Mouse (Mus musculus): ENCODE measurements around the gene Tmem179. TPM values are rescaled to one million over a fixed set of nuclear protein-coding genes. Genes with fewer than 3 reads are reported as not detected.

Gene Tmem179
- polyA plus RNA-seq, 1 experiment = 0.01 TPM

GRCm38 (mm10) chr12:112462423-112462822 lies 54.1 kb downstream of the Tmem179 start:
- Histone ChIP-seq H3K79me2 (ENCODE audit: control insufficient read depth, insufficient read depth) (no peaks in the 10 kb centered on the region), H3K36me3 (ENCODE audit: control insufficient read depth, insufficient read depth) (no peaks in the 10 kb centered on the region), H3K27me3 (ENCODE audit: control insufficient read depth, insufficient read depth, insufficient read length) (peaks cover 61% of the 10 kb centered on the region), H3K4me3 (no peak overlapping the region), H3ac (ENCODE audit: control insufficient read depth, insufficient read length) (no peak overlapping the region), H3K4me2 (ENCODE audit: low read depth) (no peak overlapping the region)
- no peak for TF ChIP-seq USF1 (IDR thresholded peaks at IDR 0.05; ENCODE audit: low read depth)
- TF ChIP-seq POLR2A (IDR thresholded peaks at IDR 0.05; ENCODE audit: insufficient read length, low read depth) = no peak
- no peak for TF ChIP-seq E2F4 (IDR thresholded peaks at IDR 0.05; ENCODE audit: insufficient read depth)
- TF ChIP-seq MAX (IDR thresholded peaks at IDR 0.05; ENCODE audit: low read depth) = no peak
- no peak for TF ChIP-seq TCF3 (IDR thresholded peaks at IDR 0.05; ENCODE audit: insufficient read length, low read depth)
- TF ChIP-seq CEBPB (IDR thresholded peaks at IDR 0.05; ENCODE audit: insufficient read depth, poor library complexity, severe bottlenecking) = no peak
- no peak for TF ChIP-seq TCF12 (IDR thresholded peaks at IDR 0.05; ENCODE audit: insufficient read depth, poor library complexity, severe bottlenecking)
- no peak for TF ChIP-seq MYOD1 (IDR thresholded peaks at IDR 0.05; ENCODE audit: control insufficient read depth in 1 of 3, insufficient read length in 2 of 3, low read depth in 2 of 3)
- TF ChIP-seq SRF (IDR thresholded peaks at IDR 0.05; ENCODE audit: control insufficient read depth, insufficient read length, low read depth) = no peak

- peaks cover 55% of the 10 kb centered on the region for H3K27me3 ChIP-seq (ENCODE audit: control insufficient read depth, insufficient read depth, insufficient read length)
- H3K79me2 ChIP-seq (ENCODE audit: control insufficient read depth, insufficient read depth) = no peaks in the 10 kb centered on the region
- no peak overlapping the region for H3K4me3 ChIP-seq
- H3K4me2 ChIP-seq (ENCODE audit: low read depth) = no peak overlapping the region
- no peaks in the 10 kb centered on the region for H3K36me3 ChIP-seq (ENCODE audit: control insufficient read depth, insufficient read depth)
- H3ac ChIP-seq (ENCODE audit: control insufficient read depth, insufficient read length) = no peak overlapping the region
- no peak for TF ChIP-seq REST (IDR thresholded peaks at IDR 0.05; ENCODE audit: insufficient read depth, insufficient read length)
- no peak for TF ChIP-seq TCF12 (IDR thresholded peaks at IDR 0.05; ENCODE audit: insufficient read depth, poor library complexity, severe bottlenecking)
These were observed 58.7 kb downstream of the Tmem179 start for GRCm38 (mm10) chr12:112457839-112458238.

- Histone ChIP-seq H3K27me3 (ENCODE audit: control insufficient read depth, insufficient read depth, insufficient read length) (peaks cover 48% of the 10 kb centered on the region), H3K4me2 (ENCODE audit: low read depth) (no peak overlapping the region), H3K36me3 (ENCODE audit: control insufficient read depth, insufficient read depth) (no peaks in the 10 kb centered on the region), H3K79me2 (ENCODE audit: control insufficient read depth, insufficient read depth) (no peaks in the 10 kb centered on the region), H3K4me3 (no peak overlapping the region), H3ac (ENCODE audit: control insufficient read depth, insufficient read length) (no peak overlapping the region)
- TF ChIP-seq TCF3 (IDR thresholded peaks at IDR 0.05; ENCODE audit: insufficient read length, low read depth) (no peak), E2F4 (IDR thresholded peaks at IDR 0.05; ENCODE audit: insufficient read depth) (no peak), USF1 (IDR thresholded peaks at IDR 0.05; ENCODE audit: low read depth) (no peak), POLR2A (IDR thresholded peaks at IDR 0.05; ENCODE audit: insufficient read length, low read depth) (no peak), CEBPB (IDR thresholded peaks at IDR 0.05; ENCODE audit: insufficient read depth, poor library complexity, severe bottlenecking) (no peak), REST (IDR thresholded peaks at IDR 0.05; ENCODE audit: insufficient read depth, insufficient read length) (no peak), SRF (IDR thresholded peaks at IDR 0.05; ENCODE audit: control insufficient read depth, insufficient read length, low read depth) (no peak), MYOD1 (IDR thresholded peaks at IDR 0.05; ENCODE audit: control insufficient read depth in 1 of 3, insufficient read length in 2 of 3, low read depth in 2 of 3) (no peak), POLR2AphosphoS2 (IDR thresholded peaks at IDR 0.05; ENCODE audit: insufficient read length, low read depth) (no peak), MYOG (IDR thresholded peaks at IDR 0.05; ENCODE audit: control insufficient read depth in 1 of 3, insufficient read depth in 1 of 3, insufficient read length in 2 of 3, low read depth in 2 of 3) (no peak), TCF12 (IDR thresholded peaks at IDR 0.05; ENCODE audit: insufficient read depth, poor library complexity, severe bottlenecking) (no peak), MAX (IDR thresholded peaks at IDR 0.05; ENCODE audit: low read depth) (no peak)
These were observed 60.3 kb downstream of the Tmem179 start for GRCm38 (mm10) chr12:112456144-112456713.

GRCm38 (mm10) chr12:112451826-112452225 lies 64.7 kb downstream of the Tmem179 start:
- no peak overlapping the region for H3K4me2 ChIP-seq (ENCODE audit: low read depth)
- no peak overlapping the region for H3ac ChIP-seq (ENCODE audit: control insufficient read depth, insufficient read length)
- no peak overlapping the region for H3K4me3 ChIP-seq
- no peak for TF ChIP-seq E2F4 (IDR thresholded peaks at IDR 0.05; ENCODE audit: insufficient read depth)
- no peak for TF ChIP-seq MYOG (IDR thresholded peaks at IDR 0.05; ENCODE audit: control insufficient read depth in 1 of 3, insufficient read depth in 1 of 3, insufficient read length in 2 of 3, low read depth in 2 of 3)
- TF ChIP-seq TCF12 (IDR thresholded peaks at IDR 0.05; ENCODE audit: insufficient read depth, poor library complexity, severe bottlenecking) = no peak
- TF ChIP-seq POLR2A (IDR thresholded peaks at IDR 0.05; ENCODE audit: insufficient read length, low read depth) = no peak
- no peak for TF ChIP-seq MAX (IDR thresholded peaks at IDR 0.05; ENCODE audit: low read depth)
- TF ChIP-seq POLR2AphosphoS2 (IDR thresholded peaks at IDR 0.05; ENCODE audit: insufficient read length, low read depth) = no peak
- TF ChIP-seq REST (IDR thresholded peaks at IDR 0.05; ENCODE audit: insufficient read depth, insufficient read length) = no peak
- no peak for TF ChIP-seq CEBPB (IDR thresholded peaks at IDR 0.05; ENCODE audit: insufficient read depth, poor library complexity, severe bottlenecking)
- no peak for TF ChIP-seq MYOD1 (IDR thresholded peaks at IDR 0.05; ENCODE audit: control insufficient read depth in 1 of 3, insufficient read length in 2 of 3, low read depth in 2 of 3)
- no peak for TF ChIP-seq SRF (IDR thresholded peaks at IDR 0.05; ENCODE audit: control insufficient read depth, insufficient read length, low read depth)
- TF ChIP-seq TCF3 (IDR thresholded peaks at IDR 0.05; ENCODE audit: insufficient read length, low read depth) = no peak
- no peak for TF ChIP-seq USF1 (IDR thresholded peaks at IDR 0.05; ENCODE audit: low read depth)
- H3K27me3 ChIP-seq (ENCODE audit: control insufficient read depth, insufficient read depth, insufficient read length) = peaks cover 21% of the 10 kb centered on the region
- H3K36me3 ChIP-seq (ENCODE audit: control insufficient read depth, insufficient read depth) = no peaks in the 10 kb centered on the region
- no peaks in the 10 kb centered on the region for H3K79me2 ChIP-seq (ENCODE audit: control insufficient read depth, insufficient read depth)

DNA sequence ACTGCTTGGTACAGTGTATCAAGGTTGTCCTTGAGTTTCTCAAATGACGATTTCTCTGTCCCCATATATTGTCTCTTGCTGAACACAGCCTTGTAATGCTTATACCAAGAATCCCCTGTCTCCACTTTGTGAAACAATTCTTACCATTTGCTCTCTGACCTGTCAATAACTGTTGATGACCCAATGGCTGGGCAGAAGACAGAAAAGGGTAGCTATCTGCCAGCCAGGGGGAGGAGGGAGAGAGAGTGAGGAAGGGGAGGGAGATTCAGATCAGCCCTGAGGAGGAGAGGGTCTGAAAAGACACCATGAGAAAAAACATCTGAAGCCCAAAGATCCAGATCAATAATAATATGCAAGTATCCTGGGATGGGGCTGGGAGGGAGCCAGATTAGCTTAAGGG lies 65.2 kb downstream of the Tmem179 start:
- H3K27me3 ChIP-seq (ENCODE audit: control insufficient read depth, insufficient read depth, insufficient read length) = peaks cover 21% of the 10 kb centered on the region
- H3ac ChIP-seq (ENCODE audit: control insufficient read depth, insufficient read length) = no peak overlapping the region
- H3K4me2 ChIP-seq (ENCODE audit: low read depth) = no peak overlapping the region
- H3K36me3 ChIP-seq (ENCODE audit: control insufficient read depth, insufficient read depth) = no peaks in the 10 kb centered on the region
- TF ChIP-seq MYOD1 (IDR thresholded peaks at IDR 0.05; ENCODE audit: control insufficient read depth in 1 of 3, insufficient read length in 2 of 3, low read depth in 2 of 3) = no peak
- TF ChIP-seq CEBPB (IDR thresholded peaks at IDR 0.05; ENCODE audit: insufficient read depth, poor library complexity, severe bottlenecking) = no peak
- TF ChIP-seq TCF3 (IDR thresholded peaks at IDR 0.05; ENCODE audit: insufficient read length, low read depth) = no peak
- no peak for TF ChIP-seq REST (IDR thresholded peaks at IDR 0.05; ENCODE audit: insufficient read depth, insufficient read length)
- H3K79me2 ChIP-seq (ENCODE audit: control insufficient read depth, insufficient read depth) = no peaks in the 10 kb centered on the region
- no peak overlapping the region for H3K4me3 ChIP-seq

Data from myocyte (in vitro differentiated cells).